Mouse (Mus musculus) spleen, postnatal 14 days (tissue): Measurements from ENCODE around the gene Gm17545.
"Not testable (repeated sequence)": the region's sequence is repeated elsewhere in the genome, so short reads cannot be mapped to it uniquely, and the experiment has no call there.

Experiments used
- DNase-seq, 2 experiments: peaks; one replicate each; pipeline ENCODE4 v3.0.0; 2021 to 2022; ENCODE audit warnings: low spot score in 2 of 2

Gm17545 gene

DNA sequence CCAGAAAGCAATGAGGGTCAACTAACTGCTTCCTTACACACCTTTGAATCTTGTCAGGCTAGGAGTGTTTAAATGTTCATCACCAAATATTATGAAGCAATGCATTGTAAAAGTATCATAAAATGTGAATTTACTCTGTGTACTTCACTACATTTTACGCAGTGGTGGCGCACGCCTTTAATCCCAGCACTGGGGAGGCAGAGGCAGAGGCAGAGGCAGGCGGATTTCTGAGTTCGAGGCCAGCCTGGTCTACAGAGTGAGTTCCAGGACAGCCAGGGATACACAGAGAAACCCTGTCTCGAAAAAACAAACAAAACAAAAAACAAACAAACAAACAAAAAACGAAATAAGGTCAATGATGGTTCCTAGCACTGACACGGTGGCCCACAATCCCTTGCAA lies at the start of gene Gm17545:
Gm17545 (plus strand) TSS at position 301 of the 400 bp plus-strand sequence.
- not testable (repeated sequence) for DNase-seq

DNA sequence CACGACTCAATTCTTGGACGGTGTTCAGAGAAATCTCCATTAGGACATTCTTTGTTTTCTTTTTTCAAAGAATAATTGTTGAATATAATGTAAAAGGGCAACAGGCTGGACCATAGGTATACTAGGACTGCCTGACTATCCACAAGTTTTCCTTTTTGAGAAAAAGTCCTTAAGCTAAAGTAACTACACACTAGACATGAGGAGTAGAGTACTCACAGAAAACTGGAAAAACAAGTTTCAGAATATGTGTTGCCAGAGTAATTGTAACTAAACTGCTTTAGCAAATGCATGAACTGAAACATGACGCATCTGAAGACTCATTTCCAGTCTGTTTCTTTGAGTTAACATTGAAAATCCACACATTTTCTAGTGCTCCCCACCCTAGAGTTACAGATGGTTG lies 48.7 kb upstream of the Gm17545 start:
- no peak for DNase-seq

DNA sequence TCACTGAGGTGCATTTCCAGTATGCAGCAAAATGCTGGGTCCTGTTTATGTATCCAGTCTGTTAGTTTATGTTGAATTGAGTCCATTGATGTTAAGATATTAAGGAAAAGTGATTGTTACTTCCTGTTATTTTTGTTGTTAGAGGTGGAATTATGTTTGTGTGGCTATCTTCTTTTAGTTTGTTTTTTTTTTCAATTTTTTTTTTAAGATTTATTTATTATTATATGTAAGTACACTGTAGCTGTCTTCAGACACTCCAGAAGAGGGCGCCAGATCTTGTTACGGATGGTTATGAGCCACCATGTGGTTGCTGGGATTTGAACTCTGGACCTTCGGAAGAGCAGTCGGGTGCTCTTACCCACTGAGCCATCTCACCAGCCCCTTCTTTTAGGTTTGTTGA lies 46.5 kb upstream of the Gm17545 start:
- DNase-seq = not testable (repeated sequence)

DNA sequence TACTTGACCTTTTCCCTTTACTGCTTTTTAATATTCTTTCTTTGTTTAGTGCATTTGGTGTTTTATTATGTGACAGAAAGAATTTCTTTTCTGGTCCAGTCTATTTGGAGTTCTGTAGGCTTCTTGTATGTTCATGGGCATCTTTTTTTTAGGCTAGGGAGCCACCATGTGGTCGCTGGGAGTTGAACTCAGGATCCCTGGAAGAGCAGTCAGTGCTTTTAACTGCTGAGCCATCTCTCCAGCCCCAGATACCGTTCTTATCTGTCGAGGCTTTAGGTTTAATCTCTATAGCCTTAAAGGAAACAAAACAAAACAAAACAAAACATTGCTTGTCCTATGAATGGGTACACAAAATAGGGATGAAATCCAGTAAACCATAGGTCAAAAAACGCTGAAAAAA lies 45.7 kb upstream of the Gm17545 start:
- not testable (repeated sequence) for DNase-seq

DNA sequence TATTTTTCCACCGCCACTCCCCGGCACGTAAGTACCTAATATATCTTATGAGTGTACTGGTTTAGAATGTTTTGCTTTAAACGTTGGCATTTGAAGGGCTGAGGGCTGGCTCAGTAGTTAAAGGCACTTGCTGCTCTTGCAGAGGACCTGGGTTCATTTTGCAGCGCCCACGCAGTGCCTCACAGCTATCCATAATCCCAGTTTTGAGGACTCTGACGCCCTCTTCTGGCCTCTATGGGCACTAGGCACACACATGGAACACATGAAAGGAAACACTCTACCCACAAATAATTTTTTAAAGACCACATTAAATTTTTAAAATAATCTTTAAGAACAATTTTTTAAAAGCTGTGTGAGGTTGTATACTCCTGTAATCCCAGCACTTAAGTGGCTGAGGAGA lies 44.6 kb upstream of the Gm17545 start:
- DNase-seq = no peak

DNA sequence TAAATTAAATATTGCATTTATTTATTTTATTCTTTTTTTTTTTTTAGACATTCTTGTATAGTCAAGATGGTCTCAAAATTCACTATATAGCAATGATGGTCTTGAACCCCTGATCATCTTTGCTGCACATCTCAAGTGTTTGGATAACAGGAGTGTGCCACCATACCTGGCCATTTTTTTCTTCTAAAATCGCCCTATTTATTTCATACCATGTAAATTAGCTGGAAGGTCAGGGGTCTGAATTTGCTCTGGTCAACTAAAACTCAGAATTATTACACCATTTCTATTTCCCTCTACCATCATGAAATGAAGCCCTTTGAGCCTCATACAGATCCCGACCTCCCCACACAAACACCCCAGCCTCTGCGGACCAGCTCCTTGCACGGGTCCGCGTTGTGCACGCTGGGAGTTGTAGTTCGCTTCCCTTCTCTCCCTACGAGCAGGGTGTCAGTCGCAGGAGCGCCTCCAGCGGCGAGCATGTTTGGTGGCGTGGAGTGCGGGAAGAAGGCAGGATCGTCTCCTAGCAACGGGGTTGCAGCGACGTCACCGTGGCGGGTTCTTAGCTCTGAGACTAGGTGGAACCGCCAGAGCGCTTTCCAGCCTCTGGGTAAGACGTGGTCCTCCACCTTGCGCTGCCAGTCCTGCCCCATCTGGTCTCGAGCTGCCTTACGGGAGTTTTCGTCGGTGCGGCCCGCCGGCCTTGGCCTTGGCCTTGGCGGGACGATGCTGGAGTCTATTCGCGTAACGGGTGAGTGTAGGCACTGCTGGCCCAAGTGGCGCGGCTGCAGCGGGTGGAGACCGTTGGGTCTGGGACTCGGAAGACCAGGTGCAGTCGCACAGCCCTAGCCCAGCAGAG lies 42.9 kb upstream of the Gm17545 start, which contains the start of gene 9530077C05Rik:
9530077C05Rik (plus strand) TSS at position 512 of the 856 bp plus-strand sequence.
- peak; percentile 90 to 94 for DNase-seq

DNA sequence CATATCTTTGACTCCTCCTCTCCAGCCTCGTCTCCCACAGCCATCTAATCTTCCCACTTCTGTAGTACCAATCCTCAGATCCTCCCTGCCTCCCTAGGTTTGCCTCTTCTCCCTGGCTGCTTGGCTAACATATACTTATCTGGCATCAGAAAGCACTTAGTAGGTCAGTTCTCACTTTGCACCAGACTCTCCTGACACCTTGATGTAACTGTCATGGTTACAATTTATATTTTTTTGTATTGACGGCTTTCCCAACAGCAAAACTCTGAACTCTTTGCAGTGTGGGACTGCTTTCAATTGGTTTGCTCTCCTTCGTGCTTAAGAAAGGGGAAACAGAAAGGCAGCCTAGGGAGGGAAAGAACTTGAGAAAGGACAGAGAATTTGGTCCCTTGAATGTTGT lies 37.9 kb upstream of the Gm17545 start:
- no peak for DNase-seq

DNA sequence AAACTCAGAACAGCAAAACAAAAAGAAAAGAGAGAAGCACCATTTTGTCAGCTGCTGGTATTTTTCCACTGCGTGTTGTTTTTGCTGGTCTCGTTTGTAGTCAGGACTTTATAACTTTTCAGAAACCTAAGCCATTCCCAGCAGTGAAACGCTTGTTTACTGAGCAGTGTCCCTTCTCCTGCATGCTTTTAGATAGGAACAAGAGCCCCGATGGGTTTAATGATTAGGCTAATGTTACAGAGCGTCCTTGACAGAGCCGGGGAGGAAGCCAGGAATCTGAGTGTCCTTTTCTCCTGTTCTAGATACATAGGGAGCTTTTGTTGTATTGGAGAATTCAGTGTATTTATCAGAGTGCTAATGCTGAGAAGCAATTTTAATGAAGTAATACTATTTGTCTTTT lies 36.5 kb upstream of the Gm17545 start:
- DNase-seq = no peak

DNA sequence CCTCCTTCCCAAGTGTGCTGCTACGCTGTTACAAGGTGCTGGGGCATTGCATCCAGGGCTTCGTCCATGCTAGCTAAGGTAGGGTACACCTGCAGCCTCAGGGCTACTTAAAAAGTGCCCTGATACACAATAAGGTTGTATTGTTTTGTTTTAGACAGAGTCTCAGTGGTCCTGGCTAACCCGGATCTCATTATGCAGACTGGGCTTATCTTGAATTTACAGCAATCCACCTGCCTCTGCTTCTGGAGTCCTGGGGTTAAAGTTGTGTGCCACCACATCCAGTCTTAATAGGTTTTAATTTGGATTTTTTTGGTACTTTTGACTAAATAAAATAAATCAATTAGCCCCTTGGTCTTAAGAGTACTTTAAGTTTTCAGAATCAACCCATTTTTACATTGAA lies 34.2 kb upstream of the Gm17545 start:
- DNase-seq = no peak

DNA sequence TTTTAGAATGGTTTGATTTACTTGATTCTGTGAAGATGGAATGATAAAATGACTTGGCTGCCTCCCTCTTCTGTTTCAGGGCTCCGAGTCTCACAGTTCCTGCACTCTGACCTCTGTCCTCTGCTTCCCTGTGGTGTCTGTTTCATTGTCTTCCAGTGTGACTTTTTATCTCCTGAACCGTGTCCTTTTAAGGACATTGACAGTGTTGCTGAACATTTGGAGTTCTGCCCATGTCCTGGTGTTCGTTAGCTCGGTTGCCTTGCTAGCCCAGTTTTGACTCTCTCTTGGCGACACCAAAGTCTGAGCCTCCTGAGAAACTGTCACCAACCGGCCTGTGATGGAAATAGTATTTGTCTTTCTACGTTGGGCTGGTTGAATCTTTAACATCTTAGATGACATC lies 33.6 kb upstream of the Gm17545 start:
- no peak for DNase-seq

DNA sequence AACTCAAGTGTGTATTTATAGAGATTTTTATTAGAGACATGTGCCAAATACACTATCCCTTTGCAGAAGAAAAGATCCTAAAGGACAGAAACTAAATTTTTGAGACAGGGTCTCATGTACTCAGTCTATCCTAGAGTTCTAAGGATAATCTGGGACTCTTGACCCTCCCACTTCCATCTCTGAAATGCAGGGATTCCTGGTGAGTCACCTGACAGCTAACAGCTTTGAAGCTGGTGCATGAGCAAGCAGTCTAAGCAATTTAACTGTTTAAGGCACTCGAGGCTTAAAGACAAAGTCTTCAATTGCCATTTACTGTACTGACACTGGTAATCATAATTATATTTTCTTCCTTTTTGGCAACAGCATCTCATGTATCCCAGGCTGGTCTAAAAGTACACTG lies 31.5 kb upstream of the Gm17545 start:
- no peak for DNase-seq

DNA sequence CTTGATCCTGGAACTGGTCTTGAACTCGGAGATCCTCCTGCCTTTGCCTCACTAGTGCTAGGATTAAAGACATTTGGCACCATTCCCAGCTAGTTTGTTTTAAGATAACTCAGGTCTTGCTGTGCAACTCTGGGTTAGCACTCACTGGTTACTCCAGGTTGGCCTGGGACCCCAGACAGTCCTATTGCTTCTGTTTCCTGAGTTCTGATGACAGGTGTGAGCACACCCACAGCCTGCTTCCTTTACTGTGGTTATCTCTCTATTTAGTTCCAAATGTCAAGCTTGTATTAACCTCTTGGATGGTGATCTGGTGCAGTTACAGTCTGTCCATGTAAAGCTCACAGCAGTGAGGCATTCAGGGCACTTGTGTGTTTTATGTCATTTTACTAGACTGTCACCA lies 30.6 kb upstream of the Gm17545 start:
- no peak for DNase-seq

DNA sequence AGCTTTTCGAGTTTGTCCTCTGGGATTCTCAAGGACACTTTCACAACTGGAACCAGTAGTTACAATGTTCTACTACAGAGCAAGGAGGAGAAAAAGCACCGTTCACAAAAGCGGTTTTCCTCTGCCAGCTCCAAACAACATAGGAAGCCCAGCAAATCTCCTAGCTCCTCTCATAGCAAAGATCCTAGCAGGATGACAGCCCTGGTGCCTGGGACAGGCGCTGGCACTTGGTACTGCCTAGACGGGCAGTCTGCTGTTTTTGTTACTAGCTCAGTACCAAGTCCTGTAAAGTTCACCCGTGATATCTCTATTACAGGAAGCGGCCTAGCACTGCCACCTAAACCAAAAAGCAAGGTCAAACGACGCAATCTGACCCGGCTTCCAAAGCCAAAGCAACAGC lies 29.9 kb upstream of the Gm17545 start:
- DNase-seq = no peak

DNA sequence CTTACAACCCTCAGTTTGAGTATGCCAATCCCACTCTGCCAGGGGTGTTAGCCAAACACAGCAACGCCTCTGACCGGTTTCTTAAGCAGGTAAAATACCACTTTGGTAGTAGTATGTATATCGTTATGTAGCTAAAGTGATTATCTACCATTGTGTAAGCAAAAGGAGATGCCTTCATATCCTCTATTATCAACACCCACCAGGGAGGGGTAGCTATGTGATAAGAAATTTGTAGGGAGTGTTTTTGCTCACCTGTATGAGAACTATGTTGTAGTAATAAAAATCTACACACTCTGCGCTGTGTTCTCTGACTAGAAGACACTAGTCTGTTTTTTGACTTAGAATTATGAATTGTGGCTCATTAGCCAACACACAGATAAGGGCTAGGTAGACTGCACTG lies 29.4 kb upstream of the Gm17545 start:
- DNase-seq = no peak

DNA sequence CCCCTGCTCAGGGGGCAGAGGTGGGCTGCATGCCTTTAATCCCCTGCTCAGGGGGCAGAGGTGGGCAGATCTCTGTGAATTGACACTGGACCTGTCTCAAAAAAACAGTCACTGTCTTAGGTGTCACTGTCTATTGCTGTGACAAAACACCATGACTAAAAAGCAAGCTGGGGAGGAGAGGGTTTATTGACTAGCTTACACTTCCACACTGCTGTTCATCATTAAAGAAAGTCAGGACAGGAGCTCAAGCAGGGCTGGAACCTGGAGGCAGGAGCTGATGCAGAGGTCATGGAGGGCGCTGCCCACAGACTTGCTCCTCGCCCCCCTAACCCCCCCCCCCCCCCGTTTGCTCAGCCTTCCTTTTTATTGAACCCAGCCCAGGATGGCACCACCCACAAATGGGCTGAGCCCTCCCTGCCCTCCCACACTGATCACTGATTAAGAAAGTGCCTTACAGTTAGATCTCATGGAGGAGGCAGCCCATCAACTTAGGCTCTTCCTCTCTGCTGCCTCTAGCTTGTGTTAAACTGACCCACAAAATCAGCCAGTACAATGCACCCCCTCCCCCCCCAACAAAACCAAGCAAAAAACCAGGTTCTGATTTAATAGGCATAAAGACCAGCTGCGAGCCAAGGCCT lies 25.9 kb upstream of the Gm17545 start:
- no peak for DNase-seq

DNA sequence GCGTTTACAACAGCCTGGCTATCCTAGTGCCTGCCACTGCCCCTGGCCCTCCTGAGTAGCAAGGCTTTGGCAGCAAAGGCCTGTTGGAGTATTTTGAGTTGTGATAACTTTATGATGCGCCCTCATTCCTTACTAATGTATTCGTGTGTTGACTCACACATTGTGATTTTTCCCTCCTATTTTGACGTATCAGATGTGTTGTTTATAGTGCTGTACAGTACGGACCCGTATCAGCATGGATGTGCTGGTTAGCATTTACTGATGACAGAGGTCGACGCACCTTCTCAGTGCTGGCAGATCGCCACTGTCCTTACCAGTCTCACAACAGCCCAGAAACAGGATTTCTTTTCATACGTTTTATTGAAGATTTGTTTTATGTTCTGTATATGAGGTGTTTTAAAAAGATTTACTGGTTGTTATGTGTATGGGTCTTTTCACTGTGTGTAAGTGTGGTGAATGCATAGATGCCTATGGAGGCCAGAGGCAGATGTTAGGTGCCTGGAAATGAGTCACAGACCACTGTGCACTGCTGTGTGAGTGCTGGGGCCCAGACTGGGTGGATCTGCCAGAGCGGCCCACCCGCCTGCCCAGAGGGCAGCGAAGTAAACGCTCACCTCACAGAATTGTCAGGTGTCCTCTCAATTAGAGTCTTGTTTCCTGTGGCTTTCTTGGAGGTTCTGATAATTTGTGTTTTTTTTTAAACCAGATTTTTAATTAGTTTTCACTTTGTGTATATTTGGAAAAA lies 25.3 kb upstream of the Gm17545 start:
- no peak for DNase-seq

DNA sequence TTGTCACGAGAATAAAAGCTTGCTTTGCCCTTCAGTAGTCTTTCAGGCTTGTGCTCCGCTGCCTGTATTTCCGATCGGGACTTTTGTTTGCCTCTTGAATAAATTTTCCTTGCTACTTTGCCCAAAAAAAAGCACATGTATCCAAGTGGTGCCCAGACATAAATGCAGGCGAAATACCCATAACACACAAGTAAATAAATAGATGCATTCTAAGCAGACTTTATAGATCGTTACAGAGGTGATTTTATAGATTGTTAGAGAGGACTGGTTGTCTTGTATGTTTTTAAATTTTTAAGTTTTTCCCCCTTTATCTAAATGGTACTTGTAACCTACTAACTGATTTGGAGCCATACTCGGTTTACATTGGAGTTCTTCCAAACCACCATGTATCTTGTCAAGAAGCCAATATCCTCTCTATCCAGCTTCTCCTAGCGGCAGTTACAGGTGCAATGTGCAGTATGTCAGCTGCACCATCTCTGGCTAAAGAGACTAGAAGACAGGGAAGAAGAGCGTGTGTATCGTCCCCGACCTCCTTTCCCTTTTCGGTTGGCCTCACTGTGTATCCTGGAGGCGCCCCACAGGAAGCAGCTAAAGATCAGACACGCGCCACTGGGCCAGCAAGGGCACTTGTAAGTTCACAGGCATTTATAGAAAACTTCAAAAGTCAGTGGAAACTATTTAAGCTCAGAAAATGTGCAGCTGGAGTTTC lies 24.4 kb upstream of the Gm17545 start:
- DNase-seq = no peak

DNA sequence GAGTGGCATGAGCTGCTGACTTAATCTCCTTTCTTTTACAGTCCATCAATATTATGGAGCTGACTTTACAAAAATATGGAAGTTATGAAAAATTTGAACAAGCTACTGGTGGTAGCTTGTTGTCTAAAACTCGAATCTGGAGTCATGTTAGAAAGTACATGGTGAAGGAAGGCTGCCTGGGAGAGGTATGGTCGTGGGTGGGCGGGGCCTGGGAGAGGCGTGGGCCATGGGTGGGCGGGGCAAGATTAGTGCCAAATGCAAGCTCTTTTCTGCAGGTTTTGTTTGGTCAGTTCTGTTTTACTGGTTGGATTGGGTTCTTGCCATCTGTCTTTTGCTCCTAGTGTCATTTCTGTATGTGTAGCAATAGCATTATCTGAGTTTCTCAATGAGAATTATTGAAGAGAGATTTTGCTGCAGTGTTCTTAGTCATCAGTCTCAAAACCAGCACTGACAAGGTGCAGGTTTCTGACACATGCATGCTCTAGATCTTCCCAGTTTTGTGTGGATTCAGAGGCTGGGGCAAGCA lies 23.7 kb upstream of the Gm17545 start:
- no peak for DNase-seq

DNA sequence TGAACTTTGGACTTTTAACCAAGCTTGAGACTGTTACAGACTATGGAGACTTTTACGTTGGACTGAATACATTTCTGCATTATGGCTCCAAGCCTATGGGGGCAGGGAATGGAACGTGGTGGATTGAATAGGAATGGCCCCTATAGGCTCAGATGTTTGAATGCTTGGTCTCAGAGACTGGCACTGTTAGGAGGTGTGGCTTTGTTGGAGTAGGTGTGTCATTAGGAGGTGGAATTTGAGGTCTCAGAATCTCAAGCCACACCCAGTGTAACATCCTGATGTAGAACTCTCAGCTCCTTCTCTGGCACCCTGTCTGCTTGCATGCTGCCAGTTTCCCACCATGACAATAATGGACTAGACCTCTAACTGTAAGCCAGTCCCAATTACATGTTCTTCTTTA lies 20.9 kb upstream of the Gm17545 start:
- DNase-seq = no peak

DNA sequence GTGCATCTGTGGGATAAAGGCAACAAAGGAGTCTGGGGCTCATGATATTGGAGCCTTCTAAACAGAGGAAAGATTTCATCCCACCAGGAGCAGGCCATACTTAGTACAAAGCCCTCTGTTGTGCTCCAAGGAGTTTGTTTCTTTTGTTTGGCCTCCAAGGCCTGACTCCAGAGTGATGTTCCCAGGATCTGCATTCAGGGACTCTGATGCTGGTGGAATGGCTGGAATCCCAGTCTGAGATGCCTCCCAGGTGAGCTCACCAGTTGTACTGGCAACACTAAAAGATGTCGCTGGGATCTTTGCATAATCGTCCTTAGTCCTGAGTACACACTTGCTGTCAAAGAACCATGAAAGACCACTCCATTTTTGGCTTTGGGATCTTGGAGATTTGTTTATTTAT lies 20.0 kb upstream of the Gm17545 start:
- no peak for DNase-seq

DNA sequence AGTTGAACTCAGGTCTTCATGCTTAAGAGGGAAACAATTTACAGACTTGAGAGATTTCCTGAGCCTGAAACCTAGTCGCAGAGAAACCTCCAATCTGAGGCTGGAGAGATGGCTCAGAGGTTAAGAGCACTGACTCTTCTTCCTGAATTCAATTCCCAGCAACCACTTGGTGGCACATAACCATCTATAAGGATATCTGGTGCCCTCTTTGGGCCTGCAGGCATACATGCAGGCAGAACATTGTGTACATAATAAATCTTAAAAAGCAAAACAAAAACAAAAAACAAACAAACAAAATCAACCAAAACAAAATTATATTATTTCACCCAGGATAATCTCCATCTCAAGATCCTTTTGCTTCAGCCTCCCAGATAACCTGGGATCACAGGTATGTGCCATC lies 15.3 kb upstream of the Gm17545 start:
- no peak for DNase-seq

DNA sequence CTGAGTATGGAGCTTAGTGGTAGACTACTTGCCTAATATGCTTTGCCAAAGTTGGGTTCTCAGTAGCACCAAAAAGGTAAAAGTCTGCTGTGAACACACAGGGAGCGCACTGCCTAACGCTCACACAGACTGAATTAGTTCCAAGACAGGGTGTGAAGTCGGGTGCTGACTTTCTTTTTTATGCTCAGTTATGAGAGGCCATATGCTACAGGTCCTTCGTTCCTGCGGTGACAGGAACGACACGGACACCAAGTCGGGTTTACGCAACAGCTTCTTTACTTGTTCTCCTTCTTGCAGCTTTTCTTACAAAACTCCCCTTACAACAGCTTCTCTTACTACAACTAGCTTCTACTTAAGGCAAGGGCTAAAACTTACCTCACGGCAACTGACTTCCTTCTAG lies 10.9 kb upstream of the Gm17545 start:
- DNase-seq = no peak
